Mouse (Mus musculus): Measurements from ENCODE around the gene Fancg.
A peak's percentile ranks its signal among the peaks of the same experiment; 100 is the strongest.
"Not testable (repeated sequence)": the region's sequence is repeated elsewhere in the genome, so short reads cannot be mapped to it uniquely, and the experiment has no call there.

The Fancg gene

GRCm38 (mm10) chr4:42999451-43000140, 10.7 kb downstream of the Fancg start:
- peak; percentile 58 to 61 for DNase-seq (ENCODE audit: low spot score in 2 of 2)

- no peak for DNase-seq (ENCODE audit: low spot score in 2 of 2)
Observed at GRCm38 (mm10) chr4:42998022-42998421, 12.3 kb downstream of the Fancg start.

- DNase-seq (ENCODE audit: low spot score in 2 of 2) = no peak
Observed at GRCm38 (mm10) chr4:42988296-42988695, 22.0 kb downstream of the Fancg start.

GRCm38 (mm10) chr4:42980467-42980866, 29.8 kb downstream of the Fancg start:
- not testable (repeated sequence) for DNase-seq (ENCODE audit: low spot score in 2 of 2)

GRCm38 (mm10) chr4:42978062-42978461, 32.2 kb downstream of the Fancg start:
- no peak for DNase-seq (ENCODE audit: low spot score in 2 of 2)

- no peak for DNase-seq (ENCODE audit: low spot score in 2 of 2)
Observed at GRCm38 (mm10) chr4:42973868-42974267, 36.4 kb downstream of the Fancg start.

- no peak for DNase-seq (ENCODE audit: low spot score in 2 of 2)
Observed at GRCm38 (mm10) chr4:42972952-42973351, 37.4 kb downstream of the Fancg start.

GRCm38 (mm10) chr4:42969304-42969703, 41.0 kb downstream of the Fancg start, which contains the start of gene 1700022I11Rik:
1700022I11Rik (plus strand) TSS chr4:42969604.
- DNase-seq (ENCODE audit: low spot score in 2 of 2) = no peak

GRCm38 (mm10) chr4:42965039-42965719, 45.1 kb downstream of the Fancg start:
- DNase-seq (ENCODE audit: low spot score in 2 of 2) = peak in 1 of 2 experiments; percentile 51

GRCm38 (mm10) chr4:42963480-42963879, 46.8 kb downstream of the Fancg start:
- DNase-seq (ENCODE audit: low spot score in 2 of 2) = no peak

- peak in 1 of 2 experiments; percentile 60 for DNase-seq (ENCODE audit: low spot score in 2 of 2)
Observed at GRCm38 (mm10) chr4:42961592-42961991, 48.7 kb downstream of the Fancg start.

- no peak for DNase-seq (ENCODE audit: low spot score in 2 of 2)
Observed at GRCm38 (mm10) chr4:42959382-42959781, 50.9 kb downstream of the Fancg start.

- no peak for DNase-seq (ENCODE audit: low spot score in 2 of 2)
Observed at GRCm38 (mm10) chr4:42958942-42959341, 51.4 kb downstream of the Fancg start.

- DNase-seq (ENCODE audit: low spot score in 2 of 2) = no peak
Observed at GRCm38 (mm10) chr4:42957979-42958378, 52.3 kb downstream of the Fancg start.

GRCm38 (mm10) chr4:42957306-42957705, 53.0 kb downstream of the Fancg start:
- no peak for DNase-seq (ENCODE audit: low spot score in 2 of 2)

GRCm38 (mm10) chr4:42956581-42956980, 53.7 kb downstream of the Fancg start:
- DNase-seq (ENCODE audit: low spot score in 2 of 2) = no peak

- DNase-seq (ENCODE audit: low spot score in 2 of 2) = no peak
Observed at GRCm38 (mm10) chr4:42955200-42955599, 55.1 kb downstream of the Fancg start.

- DNase-seq (ENCODE audit: low spot score in 2 of 2) = peak in 1 of 2 experiments; percentile 39
Observed at GRCm38 (mm10) chr4:42954297-42954696, 56.0 kb downstream of the Fancg start.

GRCm38 (mm10) chr4:42953435-42954094, 56.7 kb downstream of the Fancg start:
- DNase-seq (ENCODE audit: low spot score in 2 of 2) = no peak

- no peak for DNase-seq (ENCODE audit: low spot score in 2 of 2)
Observed at GRCm38 (mm10) chr4:42952563-42952962, 57.7 kb downstream of the Fancg start.
